Mouse (Mus musculus) liver, embryonic 14.5 days (tissue): ENCODE data around the gene 4921501E09Rik.

Experiments
- CTCF ChIP-seq: IDR thresholded peaks from 2 replicates; pipeline ENCODE4 v1.5.1; 2016; ENCODE audit warnings: antibody characterized with exemption, low read depth, control low read depth
- EP300 ChIP-seq: IDR thresholded peaks from 2 replicates; pipeline ENCODE4 v1.6.1; 2016; ENCODE audit warnings: antibody characterized with exemption, low read depth

DNA sequence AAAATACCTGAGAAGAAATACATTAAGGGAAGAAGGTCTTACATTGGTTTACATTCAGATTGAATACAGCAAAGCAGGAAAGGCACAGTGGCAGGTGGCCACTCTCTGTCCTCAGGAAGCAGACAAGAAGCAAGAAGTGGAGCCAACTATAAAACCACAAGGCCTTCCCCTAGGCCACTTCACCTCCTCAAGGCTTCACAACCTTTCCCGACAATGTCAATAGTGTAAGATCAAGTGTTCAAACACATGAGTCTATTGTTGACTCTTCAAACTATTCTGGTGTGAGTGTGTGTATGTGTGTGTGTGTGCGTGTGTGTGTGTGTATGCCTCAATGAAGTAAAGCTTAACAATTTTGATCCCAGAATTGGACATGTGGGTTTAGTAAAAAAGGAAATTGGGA, 29.5 kb upstream of the 4921501E09Rik start:
- no peak for TF ChIP-seq CTCF
- no peak for TF ChIP-seq EP300
